Mouse (Mus musculus) liver, embryonic 12.5 days (tissue): ENCODE measurements around the gene Igflr1. TPM values are rescaled to one million over a fixed set of nuclear protein-coding genes. Genes with fewer than 3 reads are reported as not detected.

ENCODE experiments used
- ATAC-seq: fragments of 200-750 bp; cut with Nextera tagmentation; 2 replicates; pipeline ENCODE4 v1.8.0; 2017; ENCODE audit warnings: moderate number of reproducible peaks, mild to moderate bottlenecking, moderate library complexity
- H3K27ac ChIP-seq: fragments of 300-500 bp; sonication (generic); 2 replicates; pipeline ENCODE4 v1.5.1; 2016; ENCODE audit warnings: mild to moderate bottlenecking
- H3K27me3 ChIP-seq: fragments of 300-500 bp; sonication (generic); replicated peaks from 2 replicates; pipeline ENCODE4 v1.6.1; 2016; ENCODE audit warnings: mild to moderate bottlenecking, moderate library complexity
- H3K36me3 ChIP-seq: fragments of 300-500 bp; sonication (generic); 2 replicates; pipeline ENCODE4 v1.6.1; 2016; ENCODE audit warnings: mild to moderate bottlenecking, moderate library complexity
- H3K4me1 ChIP-seq: fragments of 300-500 bp; sonication (generic); 2 replicates; pipeline ENCODE4 v1.6.1; 2016
- H3K4me2 ChIP-seq: fragments of 300-500 bp; sonication (generic); 2 replicates; pipeline ENCODE4 v1.6.1; 2016; ENCODE audit warnings: mild to moderate bottlenecking, moderate library complexity
- H3K4me3 ChIP-seq: fragments of 300-500 bp; sonication (generic); 2 replicates; pipeline ENCODE4 v1.5.1; 2016; ENCODE audit warnings: mild to moderate bottlenecking, moderate library complexity
- H3K9ac ChIP-seq: fragments of 300-500 bp; sonication (generic); 2 replicates; pipeline ENCODE4 v1.6.1; 2016; ENCODE audit warnings: mild to moderate bottlenecking, moderate library complexity
- H3K9me3 ChIP-seq: fragments of 300-500 bp; sonication (generic); replicated peaks from 2 replicates; pipeline ENCODE4 v1.6.1; 2016; ENCODE audit warnings: mild to moderate bottlenecking, moderate library complexity
- WGBS: fragments of 180-500 bp; shearing (Covaris S2); methylation state at CpG from one replicate; pipeline ENCODE4 v1.1.7; 2016; ENCODE audit not compliant: insufficient replicate concordance; 5-methylcytosine and 5-hydroxymethylcytosine counted together
- polyA plus RNA-seq: library from polyadenylated mRNA; unstranded; fragments of >200 nt; fragmentation: Nextera tagmentation; extraction: Ambion mirVana; gene quantifications from 2 replicates; pipeline ENCODE4 v1.2.1, GENCODE M21; 2016

Gene Igflr1
- 3.0 and 3.9 TPM in 2 replicates for polyA plus RNA-seq

DNA sequence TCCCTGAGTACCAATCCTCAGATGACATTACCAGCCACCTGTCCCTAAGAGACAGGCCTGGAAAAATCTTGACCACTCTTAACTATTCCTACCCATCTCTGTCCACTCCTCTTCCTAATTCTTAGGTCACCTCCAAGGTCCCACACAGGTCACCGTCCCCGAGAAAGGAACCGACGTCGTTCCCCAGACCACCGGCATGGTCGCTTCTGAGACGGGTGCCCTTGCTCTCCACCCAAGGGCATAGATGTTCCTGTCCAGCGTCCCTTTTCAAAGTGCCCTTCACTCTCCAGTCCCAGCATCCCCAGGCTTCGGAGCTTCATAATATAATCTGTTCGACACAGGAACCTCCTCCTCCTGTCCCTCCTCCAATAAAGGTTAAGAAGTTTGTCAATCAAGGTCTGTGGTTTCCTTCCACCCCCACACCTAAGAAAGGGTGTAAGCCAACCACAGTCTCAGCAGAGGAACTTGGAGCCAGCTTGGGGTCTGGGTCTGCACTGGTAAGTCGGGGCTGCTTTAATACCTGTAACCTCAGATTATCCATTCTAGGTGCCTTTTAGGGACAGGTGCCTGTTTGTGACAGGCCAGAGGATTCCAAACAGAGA is at the start of gene Igflr1:
Gene Igflr1, plus strand, starts transcription at position 458 of the 602 bp plus-strand sequence.
- H3K4me3 ChIP-seq, result peak within 1 kb of the TSS; percentile 83

DNA sequence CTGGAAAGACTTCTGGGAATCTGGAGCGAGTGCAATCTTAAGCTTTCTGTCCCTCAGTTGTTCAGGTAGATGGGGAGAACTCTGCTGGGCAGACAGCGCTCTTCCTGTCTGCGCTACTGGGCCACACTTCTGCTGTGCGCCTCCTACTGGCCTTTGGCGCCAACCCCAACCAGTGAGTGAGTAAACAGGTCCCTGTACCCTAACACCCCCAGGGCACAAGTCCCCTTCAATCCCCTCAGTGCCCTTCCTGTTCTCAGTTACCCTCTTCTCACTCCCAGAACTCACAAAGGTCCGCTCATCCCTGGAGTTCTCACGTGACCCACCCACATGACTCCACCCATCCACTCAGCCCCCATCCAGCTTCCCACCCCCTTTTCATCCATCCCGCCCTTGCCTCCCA is 46.9 kb upstream of the Igflr1 start:
- no peak overlapping the region for H3K9ac ChIP-seq
- no peak for ATAC-seq
- H3K4me2 ChIP-seq, result no peak overlapping the region
- H3K27me3 ChIP-seq, result 0 out of 2 replicates have a peak, but pooled peaks cover 7% of the 10 kb centered on the region
- H3K4me1 ChIP-seq, result no peaks in the 10 kb centered on the region
- 35% methylated on average over 8 of the region's 8 CpGs for WGBS
- no peaks in the 10 kb centered on the region for H3K9me3 ChIP-seq
- H3K27ac ChIP-seq, result no peak overlapping the region
- H3K4me3 ChIP-seq, result no peak overlapping the region
- H3K36me3 ChIP-seq, result peaks cover 2% of the 10 kb centered on the region

More for the DNA sequence above, at the start of gene Igflr1:
- 82% methylated on average over 12 of the region's 12 CpGs for WGBS
- Histone ChIP-seq H3K9me3 (no peaks in the 10 kb centered on the region), H3K4me2 (peak within 1 kb of the TSS; percentile 82), H3K27me3 (no peaks in the 10 kb centered on the region), H3K36me3 (peaks cover 61% of the 10 kb centered on the region), H3K9ac (no peak within 1 kb of the TSS), H3K4me1 (peaks cover 30% of the 10 kb centered on the region), H3K27ac (0 out of 2 replicates have a peak within 1 kb of the TSS, but pooled peaks have one; percentile 96)
- ATAC-seq, result no peak

GRCm38 (mm10) chr7:30520396-30520795 is 44.8 kb upstream of the Igflr1 start:
- no peaks in the 10 kb centered on the region for H3K9me3 ChIP-seq
- H3K4me3 ChIP-seq, result no peak overlapping the region
- H3K36me3 ChIP-seq, result peaks cover 21% of the 10 kb centered on the region
- no peak overlapping the region for H3K27ac ChIP-seq
- 0 out of 2 replicates have a peak, but pooled peaks cover 3% of the 10 kb centered on the region for H3K27me3 ChIP-seq
- no peak overlapping the region for H3K4me2 ChIP-seq
- 57% methylated on average over 4 of the region's 4 CpGs for WGBS
- no peak for ATAC-seq
- H3K4me1 ChIP-seq, result no peaks in the 10 kb centered on the region
- H3K9ac ChIP-seq, result no peak overlapping the region

- Histone ChIP-seq H3K27ac (no peak overlapping the region), H3K4me3 (no peak overlapping the region), H3K27me3 (0 out of 2 replicates have a peak, but pooled peaks cover 3% of the 10 kb centered on the region), H3K4me2 (no peak overlapping the region), H3K9ac (no peak overlapping the region), H3K9me3 (no peaks in the 10 kb centered on the region), H3K36me3 (peaks cover 26% of the 10 kb centered on the region), H3K4me1 (0 out of 2 replicates have a peak, but pooled peaks cover under 1% of the 10 kb centered on the region)
- 72% methylated on average over 5 of the region's 5 CpGs for WGBS
- no peak for ATAC-seq
Observed at GRCm38 (mm10) chr7:30520856-30521255, 44.4 kb upstream of the Igflr1 start.

GRCm38 (mm10) chr7:30522871-30523270 is 42.4 kb upstream of the Igflr1 start:
- WGBS, result 85% methylated on average over 10 of the region's 10 CpGs
- Histone ChIP-seq H3K4me2 (no peak overlapping the region), H3K9ac (no peak overlapping the region), H3K4me3 (no peak overlapping the region), H3K36me3 (peaks cover 46% of the 10 kb centered on the region), H3K27me3 (0 out of 2 replicates have a peak, but pooled peaks cover 3% of the 10 kb centered on the region), H3K27ac (no peak overlapping the region), H3K9me3 (no peaks in the 10 kb centered on the region), H3K4me1 (peaks cover 6% of the 10 kb centered on the region; the same call in 1 of the 2 replicates)
- ATAC-seq, result no peak

DNA sequence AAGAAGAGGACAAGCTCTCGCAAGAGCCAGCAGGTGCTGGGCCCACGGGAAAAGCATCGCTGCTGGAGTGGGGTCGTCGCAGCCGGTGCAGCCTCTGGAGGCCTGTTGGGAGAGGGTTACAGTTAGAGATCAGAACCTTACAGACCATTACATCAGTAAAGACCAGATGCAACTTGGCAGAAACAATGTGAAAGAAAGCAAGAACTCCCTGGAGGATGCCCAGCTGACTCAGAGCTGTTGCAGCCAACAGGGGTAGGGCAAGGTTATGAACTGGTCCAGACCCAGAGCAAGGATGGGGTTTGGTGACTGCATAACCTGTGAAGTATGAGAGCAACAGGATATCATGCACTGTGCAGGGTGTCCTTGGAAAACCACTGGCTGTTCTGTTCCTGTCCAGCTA is 40.7 kb upstream of the Igflr1 start:
- Histone ChIP-seq H3K9me3 (no peaks in the 10 kb centered on the region), H3K4me2 (no peak overlapping the region), H3K4me3 (no peak overlapping the region), H3K9ac (no peak overlapping the region), H3K27ac (no peak overlapping the region), H3K4me1 (peaks cover 6% of the 10 kb centered on the region; the same call in 1 of the 2 replicates), H3K36me3 (peaks cover 62% of the 10 kb centered on the region), H3K27me3 (0 out of 2 replicates have a peak, but pooled peaks cover 3% of the 10 kb centered on the region)
- 80% methylated on average over 6 of the region's 6 CpGs for WGBS
- ATAC-seq, result no peak

- Histone ChIP-seq H3K27ac (no peak overlapping the region), H3K4me3 (no peak overlapping the region), H3K4me1 (peaks cover 6% of the 10 kb centered on the region; the same call in 1 of the 2 replicates), H3K9me3 (no peaks in the 10 kb centered on the region), H3K4me2 (no peak overlapping the region), H3K36me3 (peaks cover 77% of the 10 kb centered on the region), H3K9ac (no peak overlapping the region), H3K27me3 (no peaks in the 10 kb centered on the region)
- WGBS, result 48% methylated on average over 10 of the region's 10 CpGs
- no peak for ATAC-seq
Observed at GRCm38 (mm10) chr7:30525954-30526353, 39.3 kb upstream of the Igflr1 start.

- Histone ChIP-seq H3K27me3 (no peaks in the 10 kb centered on the region), H3K4me2 (no peak overlapping the region; the same call in 1 of the 2 replicates), H3K9ac (no peak overlapping the region), H3K9me3 (no peaks in the 10 kb centered on the region), H3K4me3 (no peak overlapping the region), H3K36me3 (peaks cover 81% of the 10 kb centered on the region), H3K4me1 (peaks cover 10% of the 10 kb centered on the region), H3K27ac (no peak overlapping the region)
- 54% methylated on average over 17 of the region's 17 CpGs for WGBS
- no peak for ATAC-seq
Observed at GRCm38 (mm10) chr7:30526399-30526798, 38.8 kb upstream of the Igflr1 start.

- Histone ChIP-seq H3K9me3 (no peaks in the 10 kb centered on the region), H3K4me3 (no peak overlapping the region), H3K4me2 (no peak overlapping the region), H3K27me3 (no peaks in the 10 kb centered on the region), H3K4me1 (peaks cover 16% of the 10 kb centered on the region), H3K27ac (no peak overlapping the region), H3K36me3 (peaks cover 87% of the 10 kb centered on the region), H3K9ac (no peak overlapping the region)
- no peak for ATAC-seq
- WGBS, result 78% methylated on average over 14 of the region's 14 CpGs
Observed at GRCm38 (mm10) chr7:30526981-30527380, 38.2 kb upstream of the Igflr1 start.

DNA sequence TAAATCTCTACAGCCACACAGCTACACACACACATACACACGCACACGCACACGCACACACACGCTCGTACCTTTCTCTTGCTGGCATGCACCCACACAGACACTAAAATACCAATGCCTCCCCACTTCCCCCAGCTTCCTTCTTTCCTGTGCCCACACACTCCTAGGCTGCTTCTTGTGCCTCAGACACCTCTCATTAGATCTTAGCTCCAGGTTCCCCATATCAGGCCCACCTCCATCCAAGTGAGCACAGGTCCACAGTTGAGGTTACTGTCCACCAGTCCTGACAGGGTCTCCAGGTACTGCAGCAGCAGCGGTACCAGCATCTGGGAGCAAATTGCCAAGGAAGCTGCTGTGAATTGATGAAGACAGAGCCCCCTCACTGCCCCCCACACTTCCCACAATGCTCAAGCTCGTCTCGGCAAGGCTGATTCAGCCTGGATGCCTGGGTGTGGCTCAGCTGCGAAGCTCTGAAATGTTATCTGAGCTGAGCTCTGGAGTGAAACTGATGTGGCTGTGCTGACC is 33.9 kb upstream of the Igflr1 start:
- Histone ChIP-seq H3K9me3 (no peaks in the 10 kb centered on the region), H3K9ac (no peak overlapping the region), H3K36me3 (peaks cover 65% of the 10 kb centered on the region), H3K27me3 (no peaks in the 10 kb centered on the region), H3K4me3 (no peak overlapping the region), H3K4me2 (no peak overlapping the region), H3K4me1 (peaks cover 44% of the 10 kb centered on the region), H3K27ac (no peak overlapping the region)
- ATAC-seq, result no peak
- 73% methylated on average over 9 of the region's 9 CpGs for WGBS

GRCm38 (mm10) chr7:30532931-30533330 is 32.3 kb upstream of the Igflr1 start:
- Histone ChIP-seq H3K9ac (no peak overlapping the region), H3K27ac (no peak overlapping the region), H3K4me2 (peak overlapping the region; percentile 19; the same call in 1 of the 2 replicates), H3K36me3 (peaks cover 49% of the 10 kb centered on the region), H3K27me3 (no peaks in the 10 kb centered on the region), H3K9me3 (no peaks in the 10 kb centered on the region), H3K4me3 (no peak overlapping the region), H3K4me1 (peaks cover 43% of the 10 kb centered on the region)
- no peak for ATAC-seq
- 61% methylated on average over 8 of the region's 8 CpGs for WGBS

DNA sequence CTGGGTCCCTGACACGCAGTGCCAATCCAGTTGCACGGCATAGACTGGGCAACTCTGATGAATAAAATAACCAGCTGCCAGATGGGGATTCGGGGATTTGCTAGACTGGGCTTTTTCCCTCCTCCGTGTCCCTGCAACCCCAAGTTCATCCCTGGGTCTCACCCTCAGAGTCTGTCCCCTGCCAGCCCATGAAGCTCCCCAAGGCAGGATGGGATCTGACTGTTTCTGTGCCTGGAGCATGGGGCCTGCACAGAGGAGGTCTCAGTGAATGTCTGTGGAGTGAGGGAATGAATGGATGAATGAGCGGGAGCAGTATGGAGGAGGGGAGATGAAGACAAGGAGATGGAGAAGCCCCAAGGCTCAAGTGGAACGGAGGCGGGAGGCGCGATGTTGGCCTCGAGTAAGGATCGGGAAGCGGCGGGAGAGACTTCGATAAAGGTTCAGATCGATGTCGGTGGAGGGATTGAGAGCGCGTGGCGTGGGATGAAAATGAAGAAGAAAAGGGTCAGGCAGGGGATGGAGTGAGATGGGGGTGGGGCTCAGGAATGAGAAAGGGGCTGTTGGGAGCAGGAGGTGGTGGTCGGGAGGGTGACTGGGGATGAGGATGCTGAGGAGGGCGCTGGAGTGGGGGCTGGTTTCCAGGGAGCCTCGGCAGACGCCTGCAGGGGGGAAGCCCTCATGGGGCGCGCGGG is 31.1 kb upstream of the Igflr1 start:
- peak; percentile 1; the same call in 1 of the 2 replicates for ATAC-seq
- peak overlapping the region; percentile 99 for H3K4me2 ChIP-seq

More for the DNA sequence above, 31.1 kb upstream of the Igflr1 start:
- no peaks in the 10 kb centered on the region for H3K27me3 ChIP-seq
- peak overlapping the region; percentile 83 for H3K9ac ChIP-seq
- H3K9me3 ChIP-seq, result no peaks in the 10 kb centered on the region
- WGBS, result 12% methylated on average over 25 of the region's 26 CpGs
- H3K4me1 ChIP-seq, result peaks cover 43% of the 10 kb centered on the region
- peaks cover 40% of the 10 kb centered on the region for H3K36me3 ChIP-seq
- peak overlapping the region; percentile 77 for H3K4me3 ChIP-seq
- peak overlapping the region; percentile 83 for H3K27ac ChIP-seq
